Mouse (Mus musculus) erythroblast, adult 5-6 weeks (primary cell): ENCODE data around the gene Rprd1b. TPM values are rescaled to one million over a fixed set of nuclear protein-coding genes. Genes with fewer than 3 reads are reported as not detected.

Experiments
- ATAC-seq: replicated peaks from 2 replicates; pipeline ENCODE4 v1.8.0; 2016; ENCODE audit warnings: moderate number of reproducible peaks, mild to moderate bottlenecking, moderate TSS enrichment, inconsistent platforms; ENCODE audit not compliant: poor library complexity, low FRiP score, severe bottlenecking
- total RNA-seq, 2 experiments: library from RNA; stranded (forward) in 1 of 2; stranded (reverse) in 1 of 2; fragments of 150-400 nt in 1 of 2; fragments of 200-764, 138-1000 nt in 1 of 2; gene quantifications; 2 replicates each; pipeline versions ENCODE4 v1.2.3 to v1.2.4; 2015 to 2017; ENCODE audit warnings: low replicate concordance in 2 of 2

Rprd1b gene
- total RNA-seq, 2 experiments from 2014 or later, result 20.8 to 31.2 TPM

- ATAC-seq, result no peak
Measured at GRCm38 (mm10) chr2:158076690-158077089, 48.4 kb downstream of the Rprd1b start.

GRCm38 (mm10) chr2:158077981-158078380, 49.7 kb downstream of the Rprd1b start:
- no peak for ATAC-seq

- ATAC-seq, result no peak
Measured at GRCm38 (mm10) chr2:158078971-158079370, 50.7 kb downstream of the Rprd1b start.

GRCm38 (mm10) chr2:158079843-158080395, 51.6 kb downstream of the Rprd1b start:
- no peak; the same call in 1 of the 2 replicates for ATAC-seq

- ATAC-seq, result no peak
Measured at GRCm38 (mm10) chr2:158080622-158081241, 52.4 kb downstream of the Rprd1b start.

- ATAC-seq, result no peak
Measured at GRCm38 (mm10) chr2:158084486-158084885, 56.2 kb downstream of the Rprd1b start.

- no peak for ATAC-seq
Measured at GRCm38 (mm10) chr2:158090096-158090495, 61.8 kb downstream of the Rprd1b start.

GRCm38 (mm10) chr2:158093345-158093744, 65.0 kb downstream of the Rprd1b start:
- no peak for ATAC-seq

GRCm38 (mm10) chr2:158094300-158094699, 66.0 kb downstream of the Rprd1b start:
- ATAC-seq, result no peak

GRCm38 (mm10) chr2:158094846-158095245, 66.5 kb downstream of the Rprd1b start:
- ATAC-seq, result no peak

GRCm38 (mm10) chr2:158097071-158097470, 68.8 kb downstream of the Rprd1b start:
- no peak for ATAC-seq

GRCm38 (mm10) chr2:158098730-158099129, 70.4 kb downstream of the Rprd1b start:
- ATAC-seq, result no peak

GRCm38 (mm10) chr2:158099537-158099936, 71.2 kb downstream of the Rprd1b start:
- ATAC-seq, result no peak

GRCm38 (mm10) chr2:158101768-158102167, 73.5 kb downstream of the Rprd1b start:
- ATAC-seq, result no peak

GRCm38 (mm10) chr2:158104966-158105365, 76.7 kb downstream of the Rprd1b start:
- ATAC-seq, result no peak

GRCm38 (mm10) chr2:158105605-158106004, 77.3 kb downstream of the Rprd1b start:
- no peak for ATAC-seq

- peak; percentile 74 for ATAC-seq
Measured at GRCm38 (mm10) chr2:158106947-158107587, 78.8 kb downstream of the Rprd1b start.

- ATAC-seq, result no peak
Measured at GRCm38 (mm10) chr2:158109516-158109915, 81.2 kb downstream of the Rprd1b start.

GRCm38 (mm10) chr2:158113591-158114257, 85.4 kb downstream of the Rprd1b start:
- peak; percentile 67 for ATAC-seq

GRCm38 (mm10) chr2:158114931-158115330, 86.6 kb downstream of the Rprd1b start:
- no peak for ATAC-seq
